Mouse (Mus musculus) ES-Bruce4 (cell line): Measurements from ENCODE around the gene Kdm8.

Experiments used
- CTCF ChIP-seq: IDR thresholded peaks from one replicate; pipeline ENCODE4 v1.8.1; 2011; ENCODE audit warnings: low read depth, low read length
- EP300 ChIP-seq: IDR thresholded peaks from 2 replicates; pipeline ENCODE4 v1.6.1; 2011; ENCODE audit warnings: low read depth, low read length; ENCODE audit not compliant: insufficient read depth

- no peak for TF ChIP-seq CTCF
- TF ChIP-seq EP300, result no peak
These were observed 42.6 kb downstream of the Kdm8 start for GRCm38 (mm10) chr7:125487126-125487525.
